Mouse (Mus musculus): ENCODE data around the gene Krt9.

- TF ChIP-seq CTCF (IDR thresholded peaks at IDR 0.05; ENCODE audit: low read depth) (no peak), EP300 (IDR thresholded peaks at IDR 0.05; ENCODE audit: low read depth) (no peak)
Measured at GRCm38 (mm10) chr11:100219304-100219703, 26.3 kb upstream of the Krt9 start.

Data from liver, postnatal 0 days (tissue).